Mouse (Mus musculus) stomach, embryonic 15.5 days (tissue): Measurements from ENCODE around the gene Slc5a2. TPM values are rescaled to one million over a fixed set of nuclear protein-coding genes. Genes with fewer than 3 reads are reported as not detected.

Experiments
- ATAC-seq: fragments of 200-750 bp; cut with Nextera tagmentation; 2 replicates; pipeline ENCODE4 v1.8.0; 2017; ENCODE audit warnings: low read depth, moderate number of reproducible peaks, moderate TSS enrichment; ENCODE audit not compliant: insufficient read depth, low FRiP score
- H3K27ac ChIP-seq: fragments of 300-500 bp; sonication (generic); 2 replicates; pipeline ENCODE4 v1.5.1; 2015; ENCODE audit warnings: mild to moderate bottlenecking, inconsistent platforms
- H3K27me3 ChIP-seq: fragments of 300-500 bp; sonication (generic); replicated peaks from 2 replicates; pipeline ENCODE4 v1.6.1; 2015; ENCODE audit warnings: inconsistent platforms
- H3K36me3 ChIP-seq: fragments of 300-500 bp; sonication (generic); 2 replicates; pipeline ENCODE4 v1.6.1; 2015; ENCODE audit warnings: inconsistent platforms
- H3K4me1 ChIP-seq: fragments of 300-500 bp; sonication (generic); 2 replicates; pipeline ENCODE4 v1.6.1; 2015; ENCODE audit warnings: inconsistent platforms
- H3K4me2 ChIP-seq: fragments of 300-500 bp; sonication (generic); 2 replicates; pipeline ENCODE4 v1.6.1; 2015; ENCODE audit warnings: mild to moderate bottlenecking, inconsistent platforms
- H3K4me3 ChIP-seq: fragments of 300-500 bp; sonication (generic); replicated peaks from 2 replicates; pipeline ENCODE4 v1.5.1; 2015; ENCODE audit warnings: inconsistent platforms
- H3K9ac ChIP-seq: fragments of 300-500 bp; sonication (generic); 2 replicates; pipeline ENCODE4 v1.6.1; 2015; ENCODE audit warnings: inconsistent platforms
- H3K9me3 ChIP-seq: fragments of 300-500 bp; sonication (generic); 2 replicates; pipeline ENCODE4 v1.6.1; 2016; ENCODE audit warnings: inconsistent platforms
- whole genome bisulfite sequencing: fragments of 180-500 bp; shearing (Covaris S2); methylation state at CpG from one replicate; pipeline ENCODE4 v1.1.7; 2015; 5-methylcytosine and 5-hydroxymethylcytosine counted together
- polyA plus RNA-seq: library from polyadenylated mRNA; unstranded; fragments of >200 nt; fragmentation: Nextera tagmentation; extraction: Ambion mirVana; gene quantifications from 2 replicates; pipeline ENCODE4 v1.2.1, GENCODE M21; 2015

Gene Slc5a2
- polyA plus RNA-seq, 1 experiment from 2014 or later = 0.57 TPM

- no peak overlapping the region for H3K27ac ChIP-seq
- peaks cover 7% of the 10 kb centered on the region; the same call in 1 of the 2 replicates for H3K4me1 ChIP-seq
- no peaks in the 10 kb centered on the region for H3K9me3 ChIP-seq
- no peak overlapping the region for H3K4me3 ChIP-seq
- no peaks in the 10 kb centered on the region for H3K27me3 ChIP-seq
- no peak overlapping the region for H3K4me2 ChIP-seq
- H3K36me3 ChIP-seq = peaks cover 27% of the 10 kb centered on the region
- ATAC-seq = no peak
- no peak overlapping the region for H3K9ac ChIP-seq
- 57% methylated on average over 5 of the region's 5 CpGs for WGBS
These were observed 18.6 kb downstream of the Slc5a2 start for GRCm38 (mm10) chr7:128284047-128284446.

DNA sequence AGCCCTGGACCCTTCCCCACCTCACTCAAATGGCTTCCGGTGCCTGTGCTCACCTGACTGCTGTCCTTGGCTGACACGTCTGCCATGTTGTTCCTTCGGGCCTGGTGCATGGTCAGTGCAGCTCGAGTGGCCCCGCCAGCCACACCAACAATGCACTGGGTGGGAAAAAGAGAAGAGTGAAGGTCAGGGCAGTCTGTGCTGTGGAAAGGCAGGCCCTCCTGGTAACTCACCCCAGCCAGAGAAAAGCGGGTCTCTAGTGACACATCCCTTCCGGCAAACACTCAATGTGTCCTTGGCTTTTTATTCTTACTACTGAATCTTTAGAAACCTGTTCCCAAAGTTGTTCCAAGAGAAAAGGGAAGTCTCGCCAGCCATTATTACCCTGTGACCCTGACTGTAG is 19.6 kb downstream of the Slc5a2 start:
- no peak for ATAC-seq
- H3K4me2 ChIP-seq = no peak overlapping the region
- no peak overlapping the region for H3K9ac ChIP-seq
- H3K4me3 ChIP-seq = no peak overlapping the region
- no peaks in the 10 kb centered on the region for H3K27me3 ChIP-seq
- H3K27ac ChIP-seq = no peak overlapping the region
- peaks cover 20% of the 10 kb centered on the region for H3K36me3 ChIP-seq
- H3K9me3 ChIP-seq = no peaks in the 10 kb centered on the region
- peaks cover 7% of the 10 kb centered on the region; the same call in 1 of the 2 replicates for H3K4me1 ChIP-seq
- 89% methylated on average over 8 of the region's 8 CpGs for WGBS

DNA sequence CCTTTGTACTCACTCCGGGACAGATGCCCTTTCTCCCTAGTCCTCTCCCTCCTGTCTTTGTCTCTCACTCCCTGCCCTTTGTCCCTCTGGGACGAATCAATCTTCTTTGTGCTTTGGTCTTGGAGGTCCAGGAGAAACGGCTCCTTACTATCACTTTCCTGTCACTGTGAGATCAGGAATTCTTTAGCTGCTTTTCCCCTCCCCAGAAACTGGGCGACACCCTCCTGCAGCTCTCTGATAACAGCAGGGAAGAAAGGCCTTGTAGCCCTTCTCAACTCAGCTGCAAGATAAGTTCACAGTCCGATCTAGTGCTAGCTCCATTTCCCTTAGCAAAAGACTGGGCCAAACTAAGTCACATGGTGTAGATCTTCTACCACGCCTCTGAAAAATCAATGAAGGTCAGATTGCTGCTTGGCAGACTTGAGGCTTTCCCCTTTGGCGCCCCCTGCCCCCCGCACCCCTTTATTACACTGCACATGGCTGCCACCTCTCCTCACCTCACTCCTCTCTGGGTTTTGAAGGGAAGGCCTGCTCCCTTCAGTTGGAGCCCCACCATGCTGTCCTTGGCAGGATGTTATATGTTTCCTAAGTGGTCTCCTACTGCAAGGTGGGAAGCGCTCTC is 23.6 kb downstream of the Slc5a2 start:
- 0 out of 2 replicates have a peak overlapping the region, but pooled peaks have one; percentile 8 for H3K4me2 ChIP-seq
- no peaks in the 10 kb centered on the region for H3K9me3 ChIP-seq
- WGBS = 22% methylated on average over 9 of the region's 9 CpGs
- peak overlapping the region; percentile 69 for H3K27ac ChIP-seq
- H3K27me3 ChIP-seq = no peaks in the 10 kb centered on the region
- H3K4me1 ChIP-seq = peaks cover 7% of the 10 kb centered on the region; the same call in 1 of the 2 replicates
- H3K4me3 ChIP-seq = no peak overlapping the region
- peak; percentile 95 for ATAC-seq
- peaks cover 18% of the 10 kb centered on the region; the same call in 1 of the 2 replicates for H3K36me3 ChIP-seq
- no peak overlapping the region for H3K9ac ChIP-seq

GRCm38 (mm10) chr7:128294785-128295184 is 29.3 kb downstream of the Slc5a2 start:
- no peaks in the 10 kb centered on the region for H3K27me3 ChIP-seq
- peaks cover 15% of the 10 kb centered on the region for H3K4me1 ChIP-seq
- H3K9ac ChIP-seq = no peak overlapping the region
- no peak overlapping the region for H3K27ac ChIP-seq
- no peaks in the 10 kb centered on the region for H3K9me3 ChIP-seq
- 0 out of 2 replicates have a peak, but pooled peaks cover 6% of the 10 kb centered on the region for H3K36me3 ChIP-seq
- H3K4me3 ChIP-seq = no peak overlapping the region
- ATAC-seq = no peak
- 86% methylated on average over 10 of the region's 10 CpGs for whole genome bisulfite sequencing
- H3K4me2 ChIP-seq = no peak overlapping the region

DNA sequence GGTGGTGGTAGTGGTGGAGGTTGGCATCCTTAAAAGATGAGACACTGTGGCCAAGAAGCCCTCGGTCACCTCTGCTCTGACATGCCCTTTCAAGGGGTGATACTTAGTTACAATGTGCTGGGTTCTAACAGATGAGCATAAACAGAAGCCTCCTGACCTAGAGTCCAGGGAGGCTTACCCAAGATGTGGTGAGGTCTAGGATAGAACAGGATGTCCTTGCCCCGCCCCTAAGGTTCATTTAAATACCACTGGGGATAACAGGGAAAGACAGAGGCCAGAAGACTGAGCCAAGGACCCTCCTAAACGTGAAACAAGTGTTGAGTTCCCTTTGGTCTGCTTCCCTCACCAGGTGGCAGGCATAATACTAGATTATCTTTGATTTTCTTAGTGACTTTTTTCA is 31.1 kb downstream of the Slc5a2 start:
- H3K36me3 ChIP-seq = 0 out of 2 replicates have a peak, but pooled peaks cover under 1% of the 10 kb centered on the region
- H3K4me3 ChIP-seq = no peak overlapping the region
- H3K27me3 ChIP-seq = no peaks in the 10 kb centered on the region
- H3K4me1 ChIP-seq = peaks cover 15% of the 10 kb centered on the region
- whole genome bisulfite sequencing = 68% methylated on average over 3 of the region's 3 CpGs
- no peaks in the 10 kb centered on the region for H3K9me3 ChIP-seq
- ATAC-seq = no peak
- peak overlapping the region; percentile 77; the same call in 1 of the 2 replicates for H3K4me2 ChIP-seq
- H3K9ac ChIP-seq = no peak overlapping the region
- H3K27ac ChIP-seq = no peak overlapping the region

DNA sequence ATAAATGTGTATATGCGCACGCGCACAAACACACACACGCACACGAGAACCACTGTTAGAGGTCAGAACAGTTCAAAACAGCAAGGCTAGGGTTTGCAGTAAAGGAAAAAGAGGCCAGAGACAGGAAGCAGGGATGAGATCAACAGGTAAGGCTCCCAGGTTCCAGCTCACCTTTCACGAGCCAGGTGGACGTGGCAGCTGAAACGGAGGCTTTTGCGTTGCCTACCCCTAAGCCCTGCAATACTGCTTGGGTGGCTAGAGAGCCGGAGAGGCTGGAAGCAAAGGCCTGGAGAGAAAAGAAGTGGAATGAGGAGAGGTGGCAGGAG is 31.8 kb downstream of the Slc5a2 start:
- H3K9me3 ChIP-seq = no peaks in the 10 kb centered on the region
- H3K9ac ChIP-seq = peak overlapping the region; percentile 85
- H3K4me2 ChIP-seq = peak overlapping the region; percentile 77
- H3K27ac ChIP-seq = peak overlapping the region; percentile 86
- no peak for ATAC-seq
- no peaks in the 10 kb centered on the region for H3K36me3 ChIP-seq
- H3K4me3 ChIP-seq = peak overlapping the region; percentile 75
- WGBS = 29% methylated on average over 10 of the region's 10 CpGs
- no peaks in the 10 kb centered on the region for H3K27me3 ChIP-seq
- H3K4me1 ChIP-seq = peaks cover 15% of the 10 kb centered on the region

DNA sequence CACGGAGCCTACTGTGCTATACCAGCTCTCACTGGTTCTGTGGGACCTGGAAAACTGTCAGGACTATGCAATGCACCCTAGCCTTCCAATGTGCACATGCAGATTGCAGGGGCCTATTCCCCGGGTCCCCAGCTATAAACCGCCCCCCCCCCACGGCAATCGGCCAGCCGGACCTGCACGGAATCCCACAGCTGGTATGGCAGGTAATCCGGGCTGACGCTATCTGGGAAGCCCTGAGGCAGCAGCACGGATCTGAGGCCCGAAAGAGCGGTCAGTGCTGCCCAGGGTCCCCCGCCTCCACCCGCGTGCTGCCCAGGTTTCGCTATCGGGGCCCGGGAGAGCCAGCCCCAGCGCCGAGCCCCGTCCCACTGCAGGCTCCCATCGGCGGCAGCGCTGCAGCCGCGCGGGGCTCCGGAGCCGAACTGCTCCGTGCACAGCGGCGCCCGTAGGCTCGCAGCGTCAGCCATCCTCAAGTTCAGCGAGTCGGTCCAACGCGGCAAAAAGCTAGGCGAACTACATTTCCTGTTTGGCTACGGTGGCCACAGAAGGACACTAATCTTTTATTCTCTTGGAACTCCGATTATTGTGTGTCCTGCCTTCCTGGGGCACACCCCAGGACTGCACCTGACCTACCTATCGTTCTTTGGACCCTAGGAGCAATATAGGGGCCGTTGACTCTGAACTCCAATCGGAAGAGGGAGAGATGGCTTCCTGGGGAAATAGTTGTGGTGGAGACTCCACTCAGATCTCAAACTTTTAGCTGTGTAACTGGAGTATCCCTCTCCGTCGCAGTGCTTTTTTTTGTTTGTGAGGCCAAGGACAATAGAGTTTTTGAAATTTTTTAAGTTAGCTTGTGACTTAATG is 32.4 kb downstream of the Slc5a2 start, which contains the start of gene BC017158:
Gene BC017158 (minus strand): TSS at position 554 of the 864 bp plus-strand sequence.
- H3K4me2 ChIP-seq = peak within 1 kb of the TSS; percentile 77
- no peaks in the 10 kb centered on the region for H3K36me3 ChIP-seq
- peak; percentile 69 for ATAC-seq
- no peaks in the 10 kb centered on the region for H3K27me3 ChIP-seq
- H3K4me3 ChIP-seq = peak within 1 kb of the TSS; percentile 75
- H3K27ac ChIP-seq = peak within 1 kb of the TSS; percentile 86
- peaks cover 15% of the 10 kb centered on the region for H3K4me1 ChIP-seq
- H3K9me3 ChIP-seq = no peaks in the 10 kb centered on the region
- under 1% methylated on average over 47 of the region's 47 CpGs for WGBS
- H3K9ac ChIP-seq = peak within 1 kb of the TSS; percentile 85

- WGBS = 66% methylated on average over 8 of the region's 8 CpGs
- Histone ChIP-seq H3K4me3 (peak overlapping the region; percentile 75), H3K27me3 (no peaks in the 10 kb centered on the region), H3K4me2 (peak overlapping the region; percentile 77), H3K4me1 (peaks cover 15% of the 10 kb centered on the region), H3K36me3 (no peaks in the 10 kb centered on the region), H3K9ac (no peak overlapping the region), H3K9me3 (no peaks in the 10 kb centered on the region), H3K27ac (peak overlapping the region; percentile 86; the same call in 1 of the 2 replicates)
- no peak for ATAC-seq
These were observed 33.3 kb downstream of the Slc5a2 start for GRCm38 (mm10) chr7:128298481-128299342.

- 63% methylated on average over 3 of the region's 3 CpGs for WGBS
- Histone ChIP-seq H3K9me3 (no peaks in the 10 kb centered on the region), H3K4me1 (peaks cover 15% of the 10 kb centered on the region), H3K36me3 (no peaks in the 10 kb centered on the region), H3K27ac (no peak overlapping the region), H3K4me3 (no peak overlapping the region), H3K4me2 (no peak overlapping the region), H3K27me3 (no peaks in the 10 kb centered on the region), H3K9ac (no peak overlapping the region)
- no peak for ATAC-seq
These were observed 35.5 kb downstream of the Slc5a2 start for GRCm38 (mm10) chr7:128300952-128301351.

GRCm38 (mm10) chr7:128302151-128302550 is 36.7 kb downstream of the Slc5a2 start:
- 75% methylated on average over 3 of the region's 3 CpGs for WGBS
- Histone ChIP-seq H3K36me3 (no peaks in the 10 kb centered on the region), H3K27me3 (no peaks in the 10 kb centered on the region), H3K4me3 (no peak overlapping the region), H3K9ac (no peak overlapping the region), H3K27ac (no peak overlapping the region), H3K4me1 (peaks cover 8% of the 10 kb centered on the region), H3K4me2 (no peak overlapping the region), H3K9me3 (no peaks in the 10 kb centered on the region)
- no peak for ATAC-seq

- peak; percentile 67 for ATAC-seq
- Histone ChIP-seq H3K36me3 (no peaks in the 10 kb centered on the region), H3K4me1 (no peaks in the 10 kb centered on the region; the same call in 1 of the 2 replicates), H3K4me3 (no peak overlapping the region), H3K9me3 (no peaks in the 10 kb centered on the region), H3K27me3 (no peaks in the 10 kb centered on the region), H3K9ac (no peak overlapping the region), H3K4me2 (no peak overlapping the region), H3K27ac (peak overlapping the region; percentile 33; the same call in 1 of the 2 replicates)
- WGBS = 47% methylated on average over 6 of the region's 6 CpGs
These were observed 38.7 kb downstream of the Slc5a2 start for GRCm38 (mm10) chr7:128304198-128304597.
